Mouse (Mus musculus) gastrocnemius, postnatal 4 days (tissue): ENCODE measurements around the gene Olfr516. TPM values are rescaled to one million over a fixed set of nuclear protein-coding genes. Genes with fewer than 3 reads are reported as not detected.
"Not testable (repeated sequence)": the region's sequence is repeated elsewhere in the genome, so short reads cannot be mapped to it uniquely, and the experiment has no call there.

ENCODE experiments used
- DNase-seq, 2 experiments: peaks; one replicate each; pipeline ENCODE4 v3.0.0; 2021 to 2022; ENCODE audit warnings: low spot score in 2 of 2, mixed read lengths in 2 of 2
- long read RNA-seq, 2 experiments: library from polyadenylated mRNA; stranded (forward); transcript quantifications; one replicate each; pipeline ENCODE4 v2.0.0; 2021
- total RNA-seq, 2 experiments: library from RNA; stranded (reverse); gene quantifications; 2 replicates each; pipeline ENCODE4 v1.2.3; 2021

Olfr516 gene
- not detected for total RNA-seq
- long read RNA-seq, experiment 1: 0 reads
- long read RNA-seq, experiment 2: 0 reads

DNA sequence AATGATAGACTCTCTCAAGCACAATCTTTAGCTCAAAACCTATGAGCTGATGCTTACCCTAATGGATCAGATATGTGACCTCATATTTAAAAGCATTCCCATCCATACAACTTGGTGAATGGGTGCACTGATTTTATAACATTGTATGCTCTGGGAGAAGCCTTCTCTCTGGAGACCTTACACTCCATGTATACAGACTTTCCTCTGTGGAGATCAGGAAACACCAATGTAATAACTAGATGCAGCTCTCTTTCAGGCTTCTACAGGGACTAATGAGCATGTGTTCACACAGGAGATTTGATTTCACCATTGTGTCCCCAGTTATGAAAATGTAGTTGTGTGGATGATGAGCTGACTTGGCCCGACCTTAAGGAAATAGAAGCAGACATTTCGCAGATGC lies at the start of gene Olfr516:
Gene Olfr516 (minus strand): TSS at position 101 of the 400 bp plus-strand sequence.
- no peak for DNase-seq

DNA sequence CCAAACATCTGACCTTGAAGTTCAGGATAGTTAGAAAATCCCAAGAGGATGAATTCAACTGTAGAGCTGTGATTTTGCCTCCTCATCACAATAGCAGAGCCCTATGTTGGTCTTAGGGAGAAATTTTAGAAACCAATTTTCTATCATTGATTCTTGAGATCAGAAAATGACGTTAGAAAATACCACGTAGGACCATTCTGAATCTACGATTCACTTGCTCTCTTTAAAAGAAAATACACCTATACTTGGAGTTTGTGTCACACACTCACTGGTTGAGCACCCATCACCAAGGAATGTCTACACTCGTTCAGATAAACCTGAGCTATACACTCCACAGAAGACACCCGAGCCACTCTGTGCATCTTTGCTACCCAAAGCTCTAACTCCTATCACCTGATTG lies 44.0 kb upstream of the Olfr516 start, which contains the start of gene Olfr519:
Gene Olfr519 (minus strand): TSS at position 101 of the 400 bp plus-strand sequence.
- DNase-seq: no peak

DNA sequence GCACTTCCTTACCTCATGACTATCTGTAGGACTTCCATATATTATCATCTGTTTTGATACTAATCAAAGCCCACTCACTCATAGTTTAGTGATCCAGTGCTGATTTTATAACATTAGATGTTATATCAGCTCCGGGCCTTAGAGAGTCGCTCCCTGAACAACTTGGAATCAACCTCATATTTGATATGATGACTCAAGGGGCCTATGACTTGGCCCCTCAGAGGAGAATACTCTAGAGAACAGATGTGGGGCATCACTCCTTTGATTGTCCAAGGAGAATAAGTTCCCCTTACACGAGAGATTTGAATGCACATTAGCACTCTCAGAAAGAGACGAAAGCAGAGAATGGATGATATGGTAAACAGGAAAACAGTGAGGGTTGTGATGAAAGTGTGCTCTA lies 34.6 kb upstream of the Olfr516 start, which contains the start of gene Olfr518:
Gene Olfr518 (minus strand): TSS at position 101 of the 400 bp plus-strand sequence.
- DNase-seq: no peak

DNA sequence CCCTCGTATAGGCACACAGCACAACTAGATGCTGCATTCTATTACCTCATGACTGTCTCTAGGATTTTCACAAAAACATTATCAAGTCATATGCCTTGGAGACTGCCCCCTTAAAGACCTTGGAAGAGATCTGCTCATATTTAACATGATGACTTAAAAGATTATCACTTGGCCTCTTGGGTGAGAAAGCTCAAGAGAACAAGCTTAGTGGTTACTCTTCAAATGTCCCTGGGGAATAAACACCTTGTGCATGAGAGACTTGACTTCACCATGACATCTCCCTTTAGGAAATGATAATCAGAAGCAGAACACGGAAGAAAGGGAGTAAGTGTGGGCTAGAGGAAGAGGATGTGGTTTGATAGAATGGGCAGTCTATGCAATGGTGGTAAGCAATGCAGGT lies 21.9 kb upstream of the Olfr516 start, which contains the start of gene Olfr517:
Gene Olfr517 (minus strand): TSS at position 101 of the 400 bp plus-strand sequence.
- no peak for DNase-seq

DNA sequence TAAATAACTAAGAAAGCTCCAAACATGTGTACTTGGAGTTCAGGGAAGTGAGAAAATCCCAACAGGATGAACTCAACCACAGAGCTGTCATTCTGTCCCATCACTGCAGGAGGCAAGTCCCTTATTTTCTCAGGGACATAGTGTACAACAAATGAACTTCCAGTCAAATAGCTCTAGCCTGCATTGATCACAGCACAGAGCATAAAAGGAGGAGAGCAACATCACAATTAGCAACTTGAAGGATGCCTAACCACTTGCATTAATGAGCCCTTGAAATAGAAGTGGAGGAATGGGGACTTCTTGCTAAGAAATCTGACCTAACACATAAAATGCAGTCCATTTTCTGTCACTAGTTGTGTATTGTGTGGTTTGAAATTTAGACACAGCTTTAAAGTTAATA lies 24.4 kb downstream of the Olfr516 start, which contains the start of gene Olfr514:
Gene Olfr514 (minus strand): TSS at position 101 of the 400 bp plus-strand sequence.
- no peak for DNase-seq

DNA sequence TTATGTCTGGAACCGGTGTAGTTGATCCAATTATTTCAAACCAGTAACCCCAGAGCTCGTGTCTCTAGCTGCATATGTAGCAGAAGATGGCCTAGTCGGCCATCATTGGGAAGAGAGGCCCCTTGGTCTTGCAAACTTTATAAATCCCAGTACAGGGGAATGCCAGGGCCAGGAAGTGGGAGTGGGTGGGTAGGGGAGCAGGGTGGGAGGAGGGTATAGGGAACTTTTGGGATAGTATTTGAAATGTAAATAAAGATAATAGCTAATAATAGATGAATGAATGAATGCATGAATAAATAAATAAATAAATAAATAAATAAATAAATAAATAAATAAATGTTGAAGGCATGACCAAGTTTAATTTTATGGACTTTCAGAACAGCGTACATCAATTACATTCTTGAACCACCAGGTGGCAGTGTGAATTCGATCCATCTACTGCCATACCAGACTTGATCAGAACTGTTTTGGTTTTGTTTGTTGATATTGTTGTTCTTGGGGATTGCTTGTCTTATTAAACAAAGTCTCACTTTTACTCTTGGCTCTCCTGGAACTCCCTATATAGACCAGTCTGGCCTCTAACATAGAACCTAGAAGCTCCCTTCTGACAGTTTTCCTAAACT lies 35.6 kb downstream of the Olfr516 start:
- not testable (repeated sequence) for DNase-seq

DNA sequence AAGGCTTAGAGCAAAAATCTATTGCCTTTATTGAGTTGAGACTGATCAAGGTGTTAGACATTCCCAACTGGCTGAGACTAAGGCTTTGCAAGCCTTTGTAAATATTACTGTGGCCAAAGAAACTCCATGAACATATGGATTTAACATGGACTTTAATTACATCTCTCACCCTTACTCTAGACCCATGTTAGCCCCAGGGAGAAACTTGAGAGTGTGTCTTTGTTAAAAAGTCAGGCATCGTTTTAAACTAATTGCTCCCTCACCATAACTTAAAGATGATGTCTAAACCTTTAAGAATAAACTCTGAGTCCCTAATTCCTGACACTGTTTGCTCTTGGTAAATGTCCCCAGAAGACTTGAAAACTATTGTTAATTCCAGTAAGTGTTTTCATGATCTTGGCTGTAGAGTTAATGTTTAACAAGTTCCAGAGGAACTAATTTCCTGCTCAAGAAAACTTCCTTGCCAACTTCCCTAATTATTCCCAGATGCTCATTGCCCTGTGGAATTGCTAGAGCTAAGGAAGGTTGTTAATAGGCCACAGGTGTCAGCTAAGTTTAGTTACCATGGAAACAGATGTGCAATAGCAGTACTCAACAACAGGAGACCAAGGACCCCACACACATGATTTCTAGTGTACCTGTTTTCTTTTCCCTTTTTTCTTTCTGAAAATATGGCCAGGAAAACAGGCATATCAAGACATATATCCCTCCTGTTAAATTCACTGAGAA lies 53.0 kb downstream of the Olfr516 start:
- no peak for DNase-seq

Other genes with a start within 250 kb of the Olfr516 start
- not detected for gene Olfr506, start 239.7 kb downstream of the Olfr516 start, total RNA-seq
- not detected for gene Olfr507, start 228.7 kb downstream of the Olfr516 start, total RNA-seq
- gene Olfr508, start 220.5 kb downstream of the Olfr516 start, total RNA-seq: not detected
- gene Olfr509, start 198.6 kb downstream of the Olfr516 start, total RNA-seq: not detected
- not detected for gene Olfr510, start 184.1 kb downstream of the Olfr516 start, total RNA-seq
- gene Olfr512, start 137.2 kb downstream of the Olfr516 start, total RNA-seq: not detected
- gene Olfr513, start 99.6 kb downstream of the Olfr516 start, total RNA-seq: not detected
- gene Olfr514, start 24.5 kb downstream of the Olfr516 start, total RNA-seq: not detected
- not detected for gene Olfr517, start 21.9 kb upstream of the Olfr516 start, total RNA-seq
- not detected for gene Olfr518, start 34.5 kb upstream of the Olfr516 start, total RNA-seq
- not detected for gene Olfr519, start 43.9 kb upstream of the Olfr516 start, total RNA-seq
- gene Nlrp10, start 79.6 kb upstream of the Olfr516 start, total RNA-seq: under 1 TPM; 0.44 to 0.47 TPM
- gene Eif3f, start 83.9 kb upstream of the Olfr516 start, total RNA-seq: 100 to 1,000 TPM; 163 to 167 TPM
- 1 to 10 TPM; 5.7 to 8.3 TPM for gene Tub, start 99.8 kb upstream of the Olfr516 start, total RNA-seq
- gene Ric3, start 232.8 kb upstream of the Olfr516 start, total RNA-seq: 1 to 10 TPM; 1.4 to 1.7 TPM